In genomic region chr17:30005451-30005941, GRCm38 (mm10) we compare ENCODE assay signal across 8 mouse cellular contexts. TPM values are rescaled to one million over a fixed set of nuclear protein-coding genes. Genes with fewer than 3 reads are reported as not detected.
DNase-seq lines count a peak whose midpoint lies in the region; ATAC-seq and TF ChIP-seq lines count a peak whose summit lies in the region.

No protein-coding gene starts in this region.

- H3K36me3 ChIP-seq in kidney, adult 2 months (ENCODE audit: control insufficient read depth, insufficient read depth, low read length): no peaks in the 10 kb centered on the region
- H3K36me3 ChIP-seq in lung, embryonic 16.5 days (ENCODE audit: control insufficient read depth, insufficient read depth, low read length): no peaks in the 10 kb centered on the region
- no peaks in the 10 kb centered on the region for H3K36me3 ChIP-seq in neural tube, embryonic 15.5 days

- no peak for TF ChIP-seq CTCF in kidney, adult 2 months (conservative IDR thresholded peaks at IDR 0.05; ENCODE audit: insufficient read depth, insufficient read length, low read depth, low read length)

- WGBS in kidney, adult 2 months: under 1% methylated on average over 19 of the region's 19 CpGs
- 0% methylated on average over 10 of the region's 19 CpGs for WGBS in lung, embryonic 16.5 days
- WGBS in neural tube, embryonic 15.5 days: 0% methylated on average over 14 of the region's 19 CpGs

- H3K27me3 ChIP-seq in kidney, adult 2 months (replicated peaks; ENCODE audit: control insufficient read depth, insufficient read depth, low read length): no peaks in the 10 kb centered on the region
- no peaks in the 10 kb centered on the region for H3K27me3 ChIP-seq in lung, embryonic 16.5 days (ENCODE audit: control insufficient read depth, insufficient read depth, low read depth, low read length)
- H3K27me3 ChIP-seq in neural tube, embryonic 15.5 days (replicated peaks): no peaks in the 10 kb centered on the region

- peak overlapping the region; percentile 97 for H3K27ac ChIP-seq in kidney, adult 2 months (ENCODE audit: insufficient read depth, low read depth, low read length)
- H3K27ac ChIP-seq in lung, embryonic 16.5 days (ENCODE audit: low read length): peak overlapping the region; percentile 100
- H3K27ac ChIP-seq in neural tube, embryonic 15.5 days (replicated peaks): peak overlapping the region; percentile 99

- no peak for TF ChIP-seq POLR2A in kidney, adult 2 months (IDR thresholded peaks at IDR 0.05; ENCODE audit: low read depth, low read length)

- ATAC-seq in lung, embryonic 16.5 days (ENCODE audit: low read depth): peak; percentile 15; the same call in 1 of the 2 replicates
- ATAC-seq in neural tube, embryonic 15.5 days (ENCODE audit: low FRiP score): no peak; the same call in none of the 2 replicates

- H3K4me2 ChIP-seq in lung, embryonic 16.5 days (ENCODE audit: low read depth, low read length): peak overlapping the region; percentile 68
- peak overlapping the region; percentile 81 for H3K4me2 ChIP-seq in neural tube, embryonic 15.5 days

- H3K9ac ChIP-seq in lung, embryonic 16.5 days (ENCODE audit: low read length): peak overlapping the region; percentile 91
- peak overlapping the region; percentile 88 for H3K9ac ChIP-seq in neural tube, embryonic 15.5 days (replicated peaks)

- DNase-seq in right cerebral cortex, postnatal 10 days (ENCODE audit: low spot score in 2 of 2): peak; percentile 46 to 50
- DNase-seq in right cerebral cortex, postnatal 25 days: no peak
- peak; percentile 57 to 61 for DNase-seq in cerebellum, postnatal 14 days
- peak; percentile 51 for DNase-seq in heart, adult 8-10 months (ENCODE audit: low spot score)
- peak; percentile 56 for DNase-seq in kidney, adult 2 months
- no peak for DNase-seq in frontal cortex, postnatal 25 days (ENCODE audit: low spot score in 2 of 2)

- peak overlapping the region; percentile 53 for H3K4me3 ChIP-seq in kidney, adult 2 months (ENCODE audit: insufficient read depth, low read depth, low read length)
- peak overlapping the region; percentile 73 for H3K4me3 ChIP-seq in lung, embryonic 16.5 days (ENCODE audit: low read length)
- peak overlapping the region; percentile 68 for H3K4me3 ChIP-seq in neural tube, embryonic 15.5 days (replicated peaks)

- H3K4me1 ChIP-seq in kidney, adult 2 months (ENCODE audit: control insufficient read depth, insufficient read depth, low read length): peaks cover 30% of the 10 kb centered on the region
- peaks cover 35% of the 10 kb centered on the region for H3K4me1 ChIP-seq in lung, embryonic 16.5 days (replicated peaks; ENCODE audit: control insufficient read depth, insufficient read depth, low read length)
- peaks cover 52% of the 10 kb centered on the region for H3K4me1 ChIP-seq in neural tube, embryonic 15.5 days

- no peaks in the 10 kb centered on the region for H3K9me3 ChIP-seq in lung, embryonic 16.5 days (ENCODE audit: control insufficient read depth, low read length)
- no peaks in the 10 kb centered on the region for H3K9me3 ChIP-seq in neural tube, embryonic 15.5 days (replicated peaks)

RNA-seq across cellular contexts. Expression of gene Zfand3, which starts 1.0 kb away (rescaled TPM):
- total RNA-seq in heart, adult 8-10 months (2022): 100 to 1,000 TPM; 132 to 150 (median 148) TPM
- polyA plus RNA-seq in kidney, adult 2 months (2012; rRNA removed): 103 and 111 TPM in 2 replicates
- 52.8 and 57.4 TPM in 2 replicates for polyA plus RNA-seq in lung, embryonic 16.5 days (2015; fragmentation: Nextera tagmentation; extraction: Ambion mirVana)
- 55.6 and 62.0 TPM in 2 replicates for polyA plus RNA-seq in neural tube, embryonic 15.5 days (2015; fragmentation: Nextera tagmentation; extraction: Ambion mirVana)

RNA-seq across cellular contexts. Expression of gene Mdga1, which starts 35.6 kb away (rescaled TPM):
- total RNA-seq in heart, adult 8-10 months (2022): 10 to 100 TPM; 15.6 to 17.3 (median 16.4) TPM
- 0.50 and 1.3 TPM in 2 replicates for polyA plus RNA-seq in kidney, adult 2 months (2012; rRNA removed)
- 3.3 and 3.6 TPM in 2 replicates for polyA plus RNA-seq in lung, embryonic 16.5 days (2015; fragmentation: Nextera tagmentation; extraction: Ambion mirVana)
- 7.1 and 10.9 TPM in 2 replicates for polyA plus RNA-seq in neural tube, embryonic 15.5 days (2015; fragmentation: Nextera tagmentation; extraction: Ambion mirVana)

Comparison
In these comparisons a context has a peak if more than half of its experiments do, and no peak if none do; other contexts are left out.
1. DNase-seq: peak in right cerebral cortex, postnatal 10 days (2 of 2), cerebellum, postnatal 14 days (2 of 2), heart, adult 8-10 months (single experiment) and kidney, adult 2 months (single experiment); none in right cerebral cortex, postnatal 25 days (single experiment) and frontal cortex, postnatal 25 days (0 of 2).
2. Peak in every context shown above with its lines, with median percentiles within 50 percentile points of each other: H3K27ac ChIP-seq and H3K4me3 ChIP-seq.